Mouse (Mus musculus): ENCODE measurements around the gene Rsph6a. TPM values are rescaled to one million over a fixed set of nuclear protein-coding genes. Genes with fewer than 3 reads are reported as not detected.

Rsph6a gene
- polyA plus RNA-seq, 1 experiment from 2014 or later: not detected

DNA sequence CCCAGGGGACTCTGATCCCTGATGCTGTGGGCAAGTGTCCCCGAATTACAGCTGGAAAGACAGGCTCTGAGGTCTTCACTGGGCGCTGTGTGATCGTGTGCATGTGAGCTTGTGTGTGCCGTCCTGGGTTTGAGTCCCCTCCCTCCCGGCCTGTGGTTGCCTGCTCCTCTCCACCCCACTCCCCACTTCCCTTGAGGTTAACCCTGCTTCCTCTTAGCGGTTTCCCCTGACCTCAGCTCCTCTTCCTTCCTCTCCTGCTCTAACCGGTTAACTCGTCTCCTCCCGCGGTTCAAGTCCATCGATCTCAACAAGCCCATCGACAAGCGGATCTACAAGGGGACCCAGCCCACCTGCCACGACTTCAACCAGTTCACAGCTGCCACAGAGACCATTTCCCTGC is 23.3 kb downstream of the Rsph6a start:
- Histone ChIP-seq H3K36me3 (ENCODE audit: control insufficient read depth, insufficient read depth, low read length) (peaks cover 19% of the 10 kb centered on the region), H3K9ac (ENCODE audit: low read length) (peak overlapping the region; percentile 99), H3K4me1 (replicated peaks; ENCODE audit: control insufficient read depth, insufficient read depth, low read length) (peaks cover 10% of the 10 kb centered on the region; the same call in 1 of the 2 replicates), H3K4me2 (ENCODE audit: low read depth, low read length, severe bottlenecking) (peak overlapping the region; percentile 97; the same call in 1 of the 2 replicates), H3K27me3 (ENCODE audit: control insufficient read depth, insufficient read depth, low read length) (no peaks in the 10 kb centered on the region), H3K27ac (ENCODE audit: low read depth, low read length) (no peak overlapping the region), H3K9me3 (ENCODE audit: control insufficient read depth, low read length) (no peaks in the 10 kb centered on the region), H3K4me3 (ENCODE audit: low read depth, low read length) (peak overlapping the region; percentile 100)
- WGBS: 83% methylated on average over 14 of the region's 14 CpGs
- ATAC-seq (replicated peaks; ENCODE audit: low FRiP score) (no peak), DNase-seq (ENCODE audit: low spot score) (peak; percentile 49)

DNA sequence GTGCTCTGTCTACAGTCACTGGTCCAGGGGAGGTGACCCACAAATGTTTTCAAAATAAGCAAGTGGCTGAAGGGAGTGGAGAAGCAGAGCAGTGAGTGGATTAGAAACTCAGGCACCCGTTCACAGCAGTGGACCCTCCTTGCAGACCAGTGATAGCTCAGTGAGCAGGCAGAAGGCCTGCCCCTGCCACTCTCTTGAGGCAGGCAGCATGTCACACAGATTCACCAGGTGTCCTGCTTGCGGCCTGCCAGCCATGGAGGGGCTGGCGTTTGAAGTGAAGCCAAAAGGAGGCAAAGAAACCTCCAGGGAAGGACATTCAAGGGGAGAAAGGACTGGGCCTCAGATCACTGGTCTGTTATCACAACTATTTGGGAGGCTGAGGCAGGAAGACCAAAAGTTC is 24.2 kb downstream of the Rsph6a start:
- Histone ChIP-seq H3K4me2 (ENCODE audit: low read depth, low read length, severe bottlenecking) (no peak overlapping the region), H3K27me3 (ENCODE audit: control insufficient read depth, insufficient read depth, low read length) (no peaks in the 10 kb centered on the region), H3K36me3 (ENCODE audit: control insufficient read depth, insufficient read depth, low read length) (peaks cover 19% of the 10 kb centered on the region), H3K4me1 (replicated peaks; ENCODE audit: control insufficient read depth, insufficient read depth, low read length) (peaks cover 10% of the 10 kb centered on the region; the same call in 1 of the 2 replicates), H3K4me3 (ENCODE audit: low read depth, low read length) (no peak overlapping the region), H3K9ac (ENCODE audit: low read length) (no peak overlapping the region), H3K27ac (ENCODE audit: low read depth, low read length) (no peak overlapping the region), H3K9me3 (ENCODE audit: control insufficient read depth, low read length) (no peaks in the 10 kb centered on the region)
- ATAC-seq (replicated peaks; ENCODE audit: low FRiP score) (no peak), DNase-seq (ENCODE audit: low spot score) (no peak)
- WGBS: 84% methylated on average over 3 of the region's 3 CpGs

DNA sequence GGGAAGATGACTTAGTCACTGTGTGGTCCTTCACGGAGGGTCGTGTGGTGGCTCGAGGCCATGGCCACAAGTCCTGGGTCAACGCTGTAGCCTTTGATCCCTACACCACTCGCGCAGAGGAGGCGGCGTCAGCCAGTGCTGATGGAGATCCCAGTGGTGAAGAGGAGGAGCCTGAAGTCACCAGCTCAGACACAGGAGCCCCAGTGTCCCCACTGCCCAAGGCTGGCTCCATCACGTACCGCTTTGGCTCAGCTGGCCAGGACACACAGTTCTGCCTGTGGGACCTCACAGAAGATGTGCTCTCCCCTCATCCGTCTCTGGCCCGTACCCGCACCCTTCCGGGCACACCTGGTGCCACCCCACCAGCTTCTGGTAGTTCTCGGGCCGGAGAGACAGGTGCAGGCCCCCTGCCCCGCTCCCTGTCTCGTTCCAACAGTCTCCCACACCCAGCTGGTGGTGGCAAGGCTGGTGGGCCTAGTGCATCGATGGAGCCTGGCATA is 26.0 kb downstream of the Rsph6a start:
- no peaks in the 10 kb centered on the region for H3K27me3 ChIP-seq (ENCODE audit: control insufficient read depth, insufficient read depth, low read length)
- H3K4me2 ChIP-seq (ENCODE audit: low read depth, low read length, severe bottlenecking): no peak overlapping the region
- H3K27ac ChIP-seq (ENCODE audit: low read depth, low read length): no peak overlapping the region
- WGBS: 91% methylated on average over 19 of the region's 19 CpGs
- peaks cover 19% of the 10 kb centered on the region for H3K36me3 ChIP-seq (ENCODE audit: control insufficient read depth, insufficient read depth, low read length)
- H3K4me1 ChIP-seq (replicated peaks; ENCODE audit: control insufficient read depth, insufficient read depth, low read length): peaks cover 14% of the 10 kb centered on the region
- no peaks in the 10 kb centered on the region for H3K9me3 ChIP-seq (ENCODE audit: control insufficient read depth, low read length)
- DNase-seq (ENCODE audit: low spot score) (peak; percentile 47), ATAC-seq (replicated peaks; ENCODE audit: low FRiP score) (no peak)
- H3K4me3 ChIP-seq (ENCODE audit: low read depth, low read length): no peak overlapping the region
- no peak overlapping the region for H3K9ac ChIP-seq (ENCODE audit: low read length)

DNA sequence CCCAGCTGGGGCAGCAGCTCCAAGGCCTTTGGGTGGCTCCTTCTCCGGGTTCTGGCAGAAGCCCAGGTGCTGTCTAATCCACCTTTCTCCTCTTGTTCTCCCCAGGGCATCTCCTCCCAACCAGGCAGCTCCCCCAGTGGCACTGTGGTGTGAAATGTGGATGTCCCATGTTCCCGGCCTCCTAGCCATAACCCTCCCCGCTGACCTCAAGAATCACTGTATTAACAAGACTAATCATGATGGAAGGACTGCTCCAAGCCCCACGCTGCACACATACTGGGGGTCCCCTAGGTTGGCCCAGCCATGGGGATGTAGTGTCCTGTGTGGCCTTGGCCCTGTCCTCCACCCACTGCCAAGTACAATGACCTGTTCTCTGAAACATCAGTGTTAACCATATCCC is 27.7 kb downstream of the Rsph6a start:
- H3K9ac ChIP-seq (ENCODE audit: low read length): no peak overlapping the region
- no peak overlapping the region for H3K27ac ChIP-seq (ENCODE audit: low read depth, low read length)
- H3K27me3 ChIP-seq (ENCODE audit: control insufficient read depth, insufficient read depth, low read length): no peaks in the 10 kb centered on the region
- H3K36me3 ChIP-seq (ENCODE audit: control insufficient read depth, insufficient read depth, low read length): peaks cover 19% of the 10 kb centered on the region
- WGBS: 85% methylated on average over 4 of the region's 4 CpGs
- no peak overlapping the region for H3K4me2 ChIP-seq (ENCODE audit: low read depth, low read length, severe bottlenecking)
- H3K4me1 ChIP-seq (replicated peaks; ENCODE audit: control insufficient read depth, insufficient read depth, low read length): peaks cover 9% of the 10 kb centered on the region
- ATAC-seq (replicated peaks; ENCODE audit: low FRiP score): no peak
- no peak overlapping the region for H3K4me3 ChIP-seq (ENCODE audit: low read depth, low read length)
- H3K9me3 ChIP-seq (ENCODE audit: control insufficient read depth, low read length): no peaks in the 10 kb centered on the region
- no peak for DNase-seq (ENCODE audit: low spot score)

DNA sequence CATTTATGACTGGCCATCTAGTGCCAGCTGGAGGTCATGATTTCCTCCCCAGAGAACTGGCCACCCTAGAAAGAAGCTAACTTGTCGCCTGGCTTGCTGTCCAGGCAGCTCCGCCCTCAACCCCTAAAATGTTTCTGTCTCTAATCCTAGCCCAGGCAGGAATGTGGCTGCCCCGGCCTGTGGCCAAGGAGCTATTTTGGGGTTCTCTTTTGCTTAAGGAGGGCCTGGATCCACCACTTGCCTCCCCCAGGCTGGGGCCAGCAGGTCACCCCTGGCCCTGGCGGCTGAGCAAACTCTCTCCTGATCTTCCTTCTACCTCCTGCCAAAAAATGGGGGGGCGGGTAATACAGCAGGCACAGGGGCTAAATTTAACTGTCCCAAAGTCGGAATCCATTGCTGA is 28.6 kb downstream of the Rsph6a start:
- Histone ChIP-seq H3K4me2 (ENCODE audit: low read depth, low read length, severe bottlenecking) (no peak overlapping the region), H3K27me3 (ENCODE audit: control insufficient read depth, insufficient read depth, low read length) (no peaks in the 10 kb centered on the region), H3K9ac (ENCODE audit: low read length) (no peak overlapping the region; the same call in 1 of the 2 replicates), H3K4me1 (replicated peaks; ENCODE audit: control insufficient read depth, insufficient read depth, low read length) (peaks cover 7% of the 10 kb centered on the region), H3K27ac (ENCODE audit: low read depth, low read length) (no peak overlapping the region), H3K9me3 (ENCODE audit: control insufficient read depth, low read length) (no peaks in the 10 kb centered on the region), H3K36me3 (ENCODE audit: control insufficient read depth, insufficient read depth, low read length) (peaks cover 16% of the 10 kb centered on the region), H3K4me3 (ENCODE audit: low read depth, low read length) (no peak overlapping the region)
- WGBS: 64% methylated on average over 6 of the region's 6 CpGs
- ATAC-seq (replicated peaks; ENCODE audit: low FRiP score) (no peak), DNase-seq (ENCODE audit: low spot score) (no peak)

DNA sequence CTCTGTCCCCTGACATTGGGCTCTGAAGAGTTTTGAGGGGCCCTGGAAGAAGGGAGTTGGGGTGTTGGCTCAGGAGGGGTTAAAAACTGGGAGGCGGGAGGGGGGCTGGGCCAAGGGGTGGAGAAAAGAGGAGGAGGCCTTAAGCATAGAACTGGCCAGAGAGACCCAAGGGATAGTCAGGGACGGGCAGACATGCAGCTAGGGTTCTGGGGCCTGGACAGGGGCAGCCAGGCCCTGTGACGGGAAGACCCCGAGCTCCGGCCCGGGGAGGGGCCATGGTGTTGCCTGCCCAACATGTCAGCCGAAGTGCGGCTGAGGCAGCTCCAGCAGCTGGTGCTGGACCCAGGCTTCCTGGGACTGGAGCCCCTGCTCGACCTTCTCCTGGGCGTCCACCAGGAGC is 29.2 kb downstream of the Rsph6a start, which contains the start of gene Dmpk:
Gene Dmpk (plus strand): TSS at position 149 of the 400 bp plus-strand sequence.
- ATAC-seq (replicated peaks; ENCODE audit: low FRiP score): no peak
- H3K27me3 ChIP-seq (ENCODE audit: control insufficient read depth, insufficient read depth, low read length): no peaks in the 10 kb centered on the region
- no peaks in the 10 kb centered on the region for H3K9me3 ChIP-seq (ENCODE audit: control insufficient read depth, low read length)
- no peak within 1 kb of the TSS for H3K4me3 ChIP-seq (ENCODE audit: low read depth, low read length)
- no peak within 1 kb of the TSS; the same call in 1 of the 2 replicates for H3K9ac ChIP-seq (ENCODE audit: low read length)
- peaks cover 12% of the 10 kb centered on the region for H3K36me3 ChIP-seq (ENCODE audit: control insufficient read depth, insufficient read depth, low read length)
- DNase-seq (ENCODE audit: low spot score): no peak
- H3K4me1 ChIP-seq (replicated peaks; ENCODE audit: control insufficient read depth, insufficient read depth, low read length): peaks cover 7% of the 10 kb centered on the region
- no peak within 1 kb of the TSS for H3K27ac ChIP-seq (ENCODE audit: low read depth, low read length)
- H3K4me2 ChIP-seq (ENCODE audit: low read depth, low read length, severe bottlenecking): no peak within 1 kb of the TSS
- 49% methylated on average over 10 of the region's 10 CpGs for WGBS

- H3K4me1 ChIP-seq (replicated peaks; ENCODE audit: control insufficient read depth, insufficient read depth, low read length): peaks cover 7% of the 10 kb centered on the region
- peaks cover 12% of the 10 kb centered on the region for H3K36me3 ChIP-seq (ENCODE audit: control insufficient read depth, insufficient read depth, low read length)
- no peaks in the 10 kb centered on the region for H3K9me3 ChIP-seq (ENCODE audit: control insufficient read depth, low read length)
- no peak overlapping the region for H3K9ac ChIP-seq (ENCODE audit: low read length)
- no peak overlapping the region for H3K4me3 ChIP-seq (ENCODE audit: low read depth, low read length)
- no peaks in the 10 kb centered on the region for H3K27me3 ChIP-seq (ENCODE audit: control insufficient read depth, insufficient read depth, low read length)
- no peak overlapping the region for H3K27ac ChIP-seq (ENCODE audit: low read depth, low read length)
- WGBS: 77% methylated on average over 6 of the region's 6 CpGs
- DNase-seq (ENCODE audit: low spot score) (no peak), ATAC-seq (replicated peaks; ENCODE audit: low FRiP score) (no peak)
- H3K4me2 ChIP-seq (ENCODE audit: low read depth, low read length, severe bottlenecking): no peak overlapping the region
Measured at GRCm38 (mm10) chr7:19084277-19084771, 29.8 kb downstream of the Rsph6a start.

GRCm38 (mm10) chr7:19084921-19085473 is 30.5 kb downstream of the Rsph6a start:
- Histone ChIP-seq H3K4me2 (ENCODE audit: low read depth, low read length, severe bottlenecking) (no peak overlapping the region), H3K27me3 (ENCODE audit: control insufficient read depth, insufficient read depth, low read length) (no peaks in the 10 kb centered on the region), H3K4me1 (replicated peaks; ENCODE audit: control insufficient read depth, insufficient read depth, low read length) (peaks cover 7% of the 10 kb centered on the region), H3K9me3 (ENCODE audit: control insufficient read depth, low read length) (no peaks in the 10 kb centered on the region), H3K27ac (ENCODE audit: low read depth, low read length) (no peak overlapping the region), H3K4me3 (ENCODE audit: low read depth, low read length) (no peak overlapping the region), H3K36me3 (ENCODE audit: control insufficient read depth, insufficient read depth, low read length) (peaks cover 10% of the 10 kb centered on the region), H3K9ac (ENCODE audit: low read length) (0 out of 2 replicates have a peak overlapping the region, but pooled peaks have one; percentile 1)
- ATAC-seq (replicated peaks; ENCODE audit: low FRiP score): no peak
- 21% methylated on average over 9 of the region's 9 CpGs for WGBS
- no peak for DNase-seq (ENCODE audit: low spot score)

GRCm38 (mm10) chr7:19085495-19085894 is 31.0 kb downstream of the Rsph6a start:
- 0 out of 2 replicates have a peak overlapping the region, but pooled peaks have one; percentile 24 for H3K4me2 ChIP-seq (ENCODE audit: low read depth, low read length, severe bottlenecking)
- H3K4me3 ChIP-seq (ENCODE audit: low read depth, low read length): no peak overlapping the region
- peaks cover 6% of the 10 kb centered on the region for H3K36me3 ChIP-seq (ENCODE audit: control insufficient read depth, insufficient read depth, low read length)
- DNase-seq (ENCODE audit: low spot score): no peak
- ATAC-seq (replicated peaks; ENCODE audit: low FRiP score): no peak
- no peaks in the 10 kb centered on the region; the same call in 1 of the 2 replicates for H3K27me3 ChIP-seq (ENCODE audit: control insufficient read depth, insufficient read depth, low read length)
- peaks cover 7% of the 10 kb centered on the region for H3K4me1 ChIP-seq (replicated peaks; ENCODE audit: control insufficient read depth, insufficient read depth, low read length)
- WGBS: 10% methylated on average over 6 of the region's 6 CpGs
- H3K9me3 ChIP-seq (ENCODE audit: control insufficient read depth, low read length): no peaks in the 10 kb centered on the region
- H3K27ac ChIP-seq (ENCODE audit: low read depth, low read length): no peak overlapping the region
- H3K9ac ChIP-seq (ENCODE audit: low read length): 0 out of 2 replicates have a peak overlapping the region, but pooled peaks have one; percentile 1
